Mouse (Mus musculus) kidney, postnatal 0 days (tissue): ENCODE measurements around the gene Epb41l1. TPM values are rescaled to one million over a fixed set of nuclear protein-coding genes. Genes with fewer than 3 reads are reported as not detected.

Experiments
- ATAC-seq: fragments of 200-750 bp; cut with Nextera tagmentation; replicated peaks from 2 replicates; pipeline ENCODE4 v1.8.0; 2017; ENCODE audit warnings: low read depth, moderate number of reproducible peaks, moderate TSS enrichment, moderate library complexity; ENCODE audit not compliant: low FRiP score
- DNase-seq: peaks from one replicate; pipeline ENCODE4 v3.0.0-alpha.2; 2016; ENCODE audit warnings: low spot score
- H3K27ac ChIP-seq: fragments of 300-500 bp; sonication (generic); 2 replicates; pipeline ENCODE4 v1.5.1; 2014; ENCODE audit warnings: mild to moderate bottlenecking
- H3K27me3 ChIP-seq: fragments of 300-500 bp; sonication (generic); 2 replicates; pipeline ENCODE4 v1.6.1; 2014; ENCODE audit warnings: low read length, mixed read lengths; ENCODE audit not compliant: insufficient read depth
- H3K36me3 ChIP-seq: fragments of 300-500 bp; sonication (generic); 2 replicates; pipeline ENCODE4 v1.6.1; 2014; ENCODE audit warnings: low read length, mixed read lengths; ENCODE audit not compliant: insufficient read depth
- H3K4me1 ChIP-seq: fragments of 300-500 bp; sonication (generic); replicated peaks from 2 replicates; pipeline ENCODE4 v1.6.1; 2014; ENCODE audit warnings: antibody characterized with exemption, low read length, mixed read lengths; ENCODE audit not compliant: insufficient read depth
- H3K4me2 ChIP-seq: fragments of 300-500 bp; sonication (generic); 2 replicates; pipeline ENCODE4 v1.6.1; 2014; ENCODE audit warnings: mild to moderate bottlenecking, low read length, moderate library complexity, mixed read lengths
- H3K4me3 ChIP-seq: fragments of 300-500 bp; sonication (generic); replicated peaks from 2 replicates; pipeline ENCODE4 v1.5.1; 2014; ENCODE audit warnings: low read depth, low read length
- H3K9ac ChIP-seq: fragments of 300-500 bp; sonication (generic); 2 replicates; pipeline ENCODE4 v1.6.1; 2014; ENCODE audit warnings: low read depth, low read length
- H3K9me3 ChIP-seq: fragments of 300-500 bp; sonication (generic); replicated peaks from 2 replicates; pipeline ENCODE4 v1.6.1; 2016; ENCODE audit warnings: low read length, inconsistent platforms, mixed read lengths
- CTCF ChIP-seq: IDR thresholded peaks from 2 replicates; pipeline ENCODE4 v1.5.1; 2016; ENCODE audit warnings: antibody characterized with exemption, low read depth, mild to moderate bottlenecking, moderate library complexity
- WGBS: fragments of 180-500 bp; shearing (Covaris S2); extraction: QIAGEN DNeasy Blood & Tissue Kit; methylation state at CpG from one replicate; pipeline ENCODE4 v1.1.7; 2014; 5-methylcytosine and 5-hydroxymethylcytosine counted together
- polyA plus RNA-seq: library from polyadenylated mRNA; unstranded; fragments of >200 nt; fragmentation: Nextera tagmentation; extraction: Ambion mirVana; gene quantifications from 2 replicates; pipeline ENCODE4 v1.2.1, GENCODE M21; 2015

Epb41l1 gene
- polyA plus RNA-seq, 1 experiment from 2014 or later = 1.6 TPM

DNA sequence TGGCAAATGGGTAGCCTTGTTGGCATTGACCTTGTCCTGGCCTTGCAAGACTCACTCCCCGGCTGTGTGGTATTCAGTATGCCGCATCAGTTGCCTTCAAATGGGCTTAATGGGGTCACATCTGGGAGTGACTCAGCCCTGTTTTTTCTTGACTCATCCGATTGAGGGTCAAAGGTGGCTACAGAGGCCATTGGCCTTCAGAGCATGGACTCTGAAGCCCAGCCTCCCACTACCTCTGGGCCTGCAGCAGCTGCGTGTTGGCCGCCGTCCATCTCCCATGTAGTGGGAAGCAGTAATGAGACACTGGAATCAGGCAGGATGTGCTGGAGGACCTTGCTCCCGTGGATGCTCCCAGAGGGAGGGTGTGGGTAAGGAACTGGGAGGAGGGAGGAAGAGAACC lies 33.1 kb downstream of the Epb41l1 start:
- ATAC-seq (peak; percentile 85), DNase-seq (no peak)
- Histone ChIP-seq H3K9me3 (no peaks in the 10 kb centered on the region), H3K4me1 (no peaks in the 10 kb centered on the region), H3K4me2 (no peak overlapping the region), H3K36me3 (no peaks in the 10 kb centered on the region), H3K4me3 (no peak overlapping the region), H3K27me3 (no peaks in the 10 kb centered on the region), H3K9ac (no peak overlapping the region), H3K27ac (no peak overlapping the region)
- no peak for TF ChIP-seq CTCF
- 37% methylated on average over 7 of the region's 7 CpGs for WGBS

DNA sequence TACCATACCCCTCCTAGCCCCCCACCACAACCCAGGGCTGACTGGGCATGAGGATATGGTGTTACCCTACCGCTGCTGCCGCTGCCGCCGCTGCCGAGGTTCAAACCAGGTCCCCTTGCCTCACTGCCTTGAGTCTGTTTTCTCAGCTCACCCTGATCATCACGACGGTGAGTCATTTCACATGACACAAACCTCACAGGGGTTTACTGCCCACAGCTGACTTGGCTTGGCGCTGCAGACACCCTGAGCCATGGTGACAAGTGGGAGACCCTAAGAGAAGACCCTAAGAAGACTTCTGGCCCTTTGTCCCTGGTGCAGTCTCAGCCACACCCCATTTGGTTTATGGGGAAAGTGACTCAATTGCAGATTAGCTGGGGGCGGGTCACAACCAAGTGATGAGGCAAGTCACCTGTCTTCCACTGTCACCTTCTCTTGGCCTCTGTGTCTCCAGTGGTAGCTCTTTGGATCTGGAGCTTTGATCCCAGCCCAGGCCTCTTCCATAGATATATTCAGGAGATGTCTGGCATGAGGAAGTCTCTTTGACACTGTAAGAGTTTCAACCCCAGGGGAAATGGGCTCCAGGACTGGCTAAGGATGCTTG lies 34.9 kb downstream of the Epb41l1 start:
- no peak overlapping the region for H3K9ac ChIP-seq
- DNase-seq (no peak), ATAC-seq (no peak)
- H3K27me3 ChIP-seq = no peaks in the 10 kb centered on the region
- no peak overlapping the region for H3K27ac ChIP-seq
- no peaks in the 10 kb centered on the region for H3K9me3 ChIP-seq
- H3K36me3 ChIP-seq = no peaks in the 10 kb centered on the region
- no peak overlapping the region for H3K4me2 ChIP-seq
- H3K4me1 ChIP-seq = no peaks in the 10 kb centered on the region
- 82% methylated on average over 9 of the region's 9 CpGs for WGBS
- no peak for TF ChIP-seq CTCF
- no peak overlapping the region for H3K4me3 ChIP-seq

GRCm38 (mm10) chr2:156456386-156457342 lies 36.0 kb downstream of the Epb41l1 start:
- no peaks in the 10 kb centered on the region for H3K4me1 ChIP-seq
- WGBS = 67% methylated on average over 14 of the region's 14 CpGs
- H3K9me3 ChIP-seq = no peaks in the 10 kb centered on the region
- H3K27ac ChIP-seq = no peak overlapping the region
- TF ChIP-seq CTCF = no peak
- ATAC-seq = no peak
- no peak overlapping the region for H3K4me3 ChIP-seq
- H3K4me2 ChIP-seq = no peak overlapping the region
- no peak overlapping the region for H3K9ac ChIP-seq
- DNase-seq = no peak
- H3K36me3 ChIP-seq = no peaks in the 10 kb centered on the region
- H3K27me3 ChIP-seq = no peaks in the 10 kb centered on the region

DNA sequence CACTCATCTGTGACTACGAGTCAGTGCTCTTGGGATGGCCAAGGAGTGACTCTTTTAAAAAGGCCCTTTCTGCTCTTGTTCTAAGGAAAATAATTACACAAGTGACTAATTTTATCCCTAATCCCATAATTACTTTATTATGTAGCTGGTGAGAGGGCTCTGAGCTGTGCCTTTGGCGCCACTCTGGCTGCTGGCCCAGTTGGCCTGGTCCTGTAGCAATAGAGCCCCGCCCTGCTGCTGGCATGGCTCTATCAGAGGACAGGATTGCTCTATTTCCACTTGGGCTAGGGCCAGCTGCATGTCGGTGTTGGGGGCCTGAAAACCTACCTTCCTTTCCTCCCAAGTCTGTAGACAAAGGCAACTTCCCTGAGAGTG lies 36.6 kb downstream of the Epb41l1 start:
- Histone ChIP-seq H3K4me2 (no peak overlapping the region), H3K27me3 (no peaks in the 10 kb centered on the region), H3K9me3 (no peaks in the 10 kb centered on the region), H3K4me3 (no peak overlapping the region), H3K9ac (no peak overlapping the region), H3K36me3 (no peaks in the 10 kb centered on the region), H3K4me1 (no peaks in the 10 kb centered on the region), H3K27ac (no peak overlapping the region)
- WGBS = 58% methylated on average over 4 of the region's 4 CpGs
- DNase-seq = no peak
- TF ChIP-seq CTCF = no peak
- ATAC-seq = no peak

- H3K27me3 ChIP-seq = no peaks in the 10 kb centered on the region
- ATAC-seq = no peak
Observed at GRCm38 (mm10) chr2:156460470-156460869, 39.8 kb downstream of the Epb41l1 start.

GRCm38 (mm10) chr2:156462154-156463029 lies 41.7 kb downstream of the Epb41l1 start:
- no peak for TF ChIP-seq CTCF
- DNase-seq = no peak
- no peak for ATAC-seq

More at GRCm38 (mm10) chr2:156460470-156460869, 39.8 kb downstream of the Epb41l1 start:
- no peaks in the 10 kb centered on the region for H3K4me1 ChIP-seq
- peak; percentile 39 for DNase-seq
- H3K9me3 ChIP-seq = no peaks in the 10 kb centered on the region
- no peak overlapping the region for H3K9ac ChIP-seq
- WGBS = 27% methylated on average over 14 of the region's 14 CpGs
- H3K4me2 ChIP-seq = no peak overlapping the region
- no peak overlapping the region for H3K4me3 ChIP-seq
- H3K27ac ChIP-seq = no peak overlapping the region
- TF ChIP-seq CTCF = peak; percentile 54
- H3K36me3 ChIP-seq = no peaks in the 10 kb centered on the region

More at GRCm38 (mm10) chr2:156462154-156463029, 41.7 kb downstream of the Epb41l1 start:
- H3K9me3 ChIP-seq = no peaks in the 10 kb centered on the region
- H3K9ac ChIP-seq = no peak overlapping the region
- 50% methylated on average over 14 of the region's 14 CpGs for WGBS
- no peaks in the 10 kb centered on the region for H3K27me3 ChIP-seq
- H3K4me3 ChIP-seq = no peak overlapping the region
- H3K36me3 ChIP-seq = no peaks in the 10 kb centered on the region
- H3K27ac ChIP-seq = no peak overlapping the region
- H3K4me1 ChIP-seq = no peaks in the 10 kb centered on the region
- no peak overlapping the region for H3K4me2 ChIP-seq
